Mouse (Mus musculus) megakaryocyte progenitor cell, adult 5-6 weeks (primary cell): ENCODE data around the gene Sidt2. TPM values are rescaled to one million over a fixed set of nuclear protein-coding genes. Genes with fewer than 3 reads are reported as not detected.
A peak's percentile ranks its signal among the peaks of the same experiment; 100 is the strongest.

Source experiments
- ATAC-seq: replicated peaks from 2 replicates; pipeline ENCODE4 v1.8.0; 2016; ENCODE audit warnings: mild to moderate bottlenecking, moderate TSS enrichment, inconsistent platforms; ENCODE audit not compliant: poor library complexity
- total RNA-seq, 2 experiments: library from RNA; stranded (forward) in 1 of 2; stranded (reverse) in 1 of 2; fragments of 157-497, 149-512 nt in 1 of 2; fragments of 200-1000 nt in 1 of 2; gene quantifications; 2 replicates each; pipeline versions ENCODE4 v1.2.3 to v1.2.4; 2015 to 2017

Sidt2 gene
- total RNA-seq, 2 experiments from 2014 or later: 21.9 to 32.7 TPM

DNA sequence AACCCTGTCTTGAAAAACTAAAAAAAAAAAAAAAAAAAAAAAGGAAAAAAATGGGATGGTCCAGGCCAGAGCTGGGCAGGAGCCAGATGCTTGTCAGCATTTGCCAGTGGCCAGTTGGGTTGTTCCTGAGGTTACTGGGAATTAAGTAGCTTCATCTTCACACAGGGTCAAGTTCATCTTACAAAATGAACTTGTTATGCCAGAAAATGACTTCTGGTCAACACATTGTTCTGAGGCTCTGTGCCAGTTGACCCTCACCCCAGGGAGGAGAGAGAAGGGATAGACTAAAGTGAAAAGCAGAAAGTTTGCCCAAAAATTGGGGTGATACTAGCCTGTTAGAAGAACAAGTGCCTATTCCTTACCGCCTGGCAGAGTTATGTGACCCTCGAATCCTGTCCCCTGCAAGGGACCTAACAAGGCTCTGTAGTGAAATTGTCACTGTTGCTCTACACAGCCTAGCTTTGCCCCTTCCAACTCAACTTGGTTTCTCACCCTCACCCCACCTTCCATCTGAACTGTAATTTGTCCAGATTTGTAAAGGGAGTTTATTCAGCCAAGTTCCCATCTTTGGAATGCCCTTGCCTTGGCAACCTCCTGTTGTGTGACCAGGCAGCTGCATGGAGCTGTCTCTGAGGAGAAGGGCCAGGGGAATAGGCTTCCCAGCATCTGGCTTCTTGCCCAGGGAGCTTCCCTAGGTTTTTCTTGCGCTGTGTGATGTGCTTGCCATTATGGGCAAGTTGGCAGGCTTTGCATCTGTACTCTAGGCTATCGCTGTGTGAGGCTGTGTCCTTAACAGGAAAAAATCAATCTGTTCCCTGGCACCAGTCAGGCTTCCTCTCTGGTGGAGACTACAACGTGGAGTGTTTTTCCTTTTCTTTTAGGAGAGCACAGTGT lies 37.8 kb downstream of the Sidt2 start:
- no peak for ATAC-seq

DNA sequence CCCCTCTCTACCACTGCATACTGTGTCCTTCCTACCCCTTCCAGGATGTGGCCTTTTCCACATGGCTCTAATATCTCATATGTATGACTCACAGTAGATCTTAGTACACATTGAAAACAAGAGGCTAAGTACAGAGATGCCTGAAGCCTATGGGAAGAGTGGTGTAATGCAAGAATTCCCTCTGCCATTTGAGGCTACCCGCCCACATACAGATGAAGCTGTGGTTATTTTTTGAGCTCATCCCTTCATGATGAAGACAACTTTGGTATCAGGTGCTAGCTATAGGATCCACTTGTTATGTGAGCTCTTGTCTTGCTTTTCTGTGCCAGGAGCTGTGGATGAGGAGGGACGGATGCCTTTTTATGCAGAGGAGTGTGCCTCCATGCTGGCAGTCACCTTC lies 39.4 kb downstream of the Sidt2 start:
- no peak for ATAC-seq

DNA sequence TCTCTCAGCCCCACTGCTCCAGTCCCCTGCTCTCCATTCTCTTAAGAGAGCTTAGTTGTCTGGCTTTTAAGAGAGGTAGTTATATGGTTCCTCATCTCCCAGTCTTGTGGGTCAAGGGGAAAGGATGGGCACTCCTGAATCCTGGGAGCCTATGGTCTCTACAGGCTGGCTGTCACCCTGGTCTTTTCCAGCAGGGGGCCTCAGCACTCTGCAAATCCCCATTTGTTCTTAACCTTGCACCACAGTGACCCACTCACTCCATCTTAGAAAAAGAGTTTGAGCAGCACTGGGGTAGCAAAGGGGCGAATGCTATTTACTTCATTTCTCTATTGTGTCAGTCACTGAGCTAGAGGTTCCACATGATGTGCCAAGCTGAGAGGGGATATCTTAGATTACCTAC lies 43.4 kb downstream of the Sidt2 start:
- peak; percentile 78 for ATAC-seq

DNA sequence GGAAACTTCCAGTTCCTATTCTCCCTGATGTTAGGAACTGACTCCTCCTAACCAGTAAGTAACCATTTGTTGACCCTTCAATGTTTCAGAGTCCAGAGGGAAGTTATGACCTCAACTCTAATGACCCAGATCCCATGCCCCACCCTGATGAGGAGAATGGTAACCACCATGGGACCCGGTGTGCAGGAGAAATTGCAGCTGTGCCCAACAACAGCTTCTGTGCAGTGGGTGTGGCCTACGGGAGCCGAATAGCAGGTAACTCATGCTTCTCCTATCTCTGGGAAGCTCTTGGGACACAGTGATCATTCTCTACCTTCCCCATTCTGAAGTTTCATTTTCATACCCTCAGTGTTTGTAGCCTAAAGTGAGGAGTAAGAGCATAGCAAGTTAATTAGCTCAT lies 44.1 kb downstream of the Sidt2 start:
- no peak for ATAC-seq

DNA sequence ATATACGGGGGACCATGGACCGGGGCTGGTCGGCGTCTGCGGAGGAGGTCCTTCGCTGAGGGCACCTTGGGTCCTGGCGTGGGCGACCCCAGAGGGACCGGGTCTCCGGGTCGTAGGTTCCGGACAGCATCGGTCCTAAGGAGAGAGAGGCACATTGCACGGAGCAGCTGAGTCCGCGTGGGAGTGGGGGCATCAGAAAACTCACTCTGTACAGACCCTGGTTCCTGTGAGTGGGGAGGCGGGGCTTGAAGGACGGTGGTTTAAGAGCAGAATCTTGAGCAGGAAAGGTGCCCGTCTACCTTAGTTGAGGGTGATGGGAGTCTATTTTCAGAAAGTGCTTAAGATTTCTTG lies 48.0 kb downstream of the Sidt2 start:
- 0 out of 2 replicates have a peak, but pooled peaks have one; percentile 19 for ATAC-seq

DNA sequence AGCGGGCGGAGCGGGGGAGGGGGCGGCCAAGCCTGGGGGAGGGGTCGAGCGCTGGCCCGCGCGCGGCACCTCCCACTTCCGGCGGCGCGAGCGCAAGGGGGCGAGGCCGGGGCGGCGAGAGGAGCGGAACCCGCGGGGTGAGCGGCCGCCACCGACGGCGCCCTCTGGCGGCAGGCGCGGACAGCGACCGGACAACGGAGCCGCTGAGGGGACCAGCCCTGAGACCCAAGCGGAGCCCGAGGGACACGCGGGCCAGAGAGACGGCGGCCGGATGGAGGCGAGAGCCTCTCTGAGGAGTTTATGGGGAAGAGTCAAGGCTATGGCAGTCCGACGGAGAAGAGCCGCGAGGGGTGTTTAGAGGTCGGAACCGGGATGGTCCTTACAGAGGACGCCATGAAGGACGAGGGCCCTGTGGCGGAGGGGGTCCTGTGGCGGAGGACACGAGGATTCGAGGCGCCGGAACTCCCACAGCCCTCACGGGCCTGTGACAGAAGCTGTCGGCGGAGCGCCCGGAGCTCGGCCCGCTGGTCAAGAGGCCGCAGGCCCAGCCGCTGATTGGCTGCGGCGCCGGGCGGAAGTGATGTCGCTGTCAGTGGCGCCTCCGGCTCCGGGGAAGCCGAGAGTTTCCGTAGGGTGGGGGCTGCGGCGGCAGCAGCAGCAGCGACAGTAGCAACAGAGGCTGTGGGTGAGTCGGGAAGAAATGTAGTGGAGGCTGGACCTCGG lies 48.5 kb downstream of the Sidt2 start, which contains the start of the genes Pcsk7 and Rnf214:
Gene Pcsk7 (plus strand): TSS at position 143 of the 723 bp plus-strand sequence.
Gene Rnf214 (minus strand): TSS at position 557 of the 723 bp plus-strand sequence.
- ATAC-seq: peak; percentile 89

DNA sequence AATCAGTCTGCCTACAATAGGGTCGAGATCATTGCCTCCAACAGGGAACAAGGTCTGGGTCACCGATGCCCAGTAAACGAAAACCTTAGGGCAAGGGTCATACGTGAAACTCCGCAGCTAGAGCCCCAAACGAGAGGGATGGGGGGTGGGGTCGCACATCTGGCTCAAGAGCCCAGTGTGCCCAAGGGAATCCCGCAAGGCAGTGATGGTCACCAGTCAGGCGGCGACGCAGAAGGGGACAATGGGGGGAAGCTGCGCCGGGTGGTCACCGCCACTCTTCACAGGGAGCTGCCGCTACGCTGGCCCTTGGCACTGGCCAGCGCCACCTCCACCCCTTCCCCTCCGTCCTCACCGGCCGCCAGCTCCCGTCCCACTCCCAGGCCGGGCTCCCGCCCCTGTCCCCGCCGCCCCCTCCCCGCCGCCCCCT lies 49.2 kb downstream of the Sidt2 start:
- ATAC-seq: no peak

DNA sequence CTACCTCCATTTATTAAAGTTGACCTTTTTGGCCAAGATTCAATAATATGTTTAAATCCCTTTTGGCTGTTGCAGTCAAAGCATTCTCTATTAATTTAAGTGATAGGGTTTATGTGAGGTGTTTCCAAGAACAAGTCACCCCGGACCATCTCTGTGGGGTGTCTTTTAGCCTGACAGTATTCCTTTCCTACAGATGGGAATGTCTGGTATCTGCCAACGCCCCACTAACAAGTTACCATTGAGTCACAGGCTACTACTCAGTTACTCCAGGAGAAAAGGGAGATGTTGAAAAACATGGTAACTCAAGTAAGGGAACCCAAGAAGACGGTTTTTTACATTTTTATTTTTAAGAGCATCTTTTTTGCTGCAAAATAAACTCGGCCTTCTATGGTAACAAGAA lies 49.9 kb downstream of the Sidt2 start:
- no peak for ATAC-seq

DNA sequence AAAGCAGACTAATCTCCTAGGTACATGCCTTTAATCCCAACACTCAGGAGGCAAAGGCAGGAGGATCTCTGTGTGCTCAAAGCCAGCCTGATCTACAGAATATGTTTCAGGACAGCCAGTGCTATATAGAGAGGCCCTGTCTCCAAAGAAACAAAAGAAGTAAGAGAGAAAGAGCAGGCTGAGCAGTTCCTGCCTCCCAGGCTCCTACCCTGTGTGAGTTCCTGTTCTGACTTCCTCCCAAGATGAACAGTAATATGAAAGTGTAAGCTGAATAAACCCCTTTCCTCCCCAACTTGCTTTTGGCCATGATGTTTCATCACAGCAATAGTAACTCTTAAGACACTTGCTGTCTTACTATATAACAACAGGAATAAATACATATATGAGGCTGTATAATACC lies 61.4 kb downstream of the Sidt2 start:
- ATAC-seq: peak; percentile 44; the same call in 1 of the 2 replicates

Other genes with a start within 250 kb of the Sidt2 start
- gene Cep164, start 126.6 kb downstream of the Sidt2 start, total RNA-seq (2015): 9.7 and 15.5 TPM in 2 replicates
- 16.2 and 19.8 TPM in 2 replicates for gene Cep164, start 126.6 kb downstream of the Sidt2 start, total RNA-seq (2017)
- gene Bace1, start 116.7 kb downstream of the Sidt2 start, total RNA-seq (2015): 29.5 and 31.0 TPM in 2 replicates
- gene Bace1, start 116.7 kb downstream of the Sidt2 start, total RNA-seq (2017): 33.4 and 44.1 TPM in 2 replicates
- 8.5 and 9.6 TPM in 2 replicates for gene Pcsk7, start 48.8 kb downstream of the Sidt2 start, total RNA-seq (2015)
- gene Pcsk7, start 48.8 kb downstream of the Sidt2 start, total RNA-seq (2017): 11.2 and 14.4 TPM in 2 replicates
- 20.3 and 21.2 TPM in 2 replicates for gene Rnf214, start 48.3 kb downstream of the Sidt2 start, total RNA-seq (2015)
- 26.5 and 27.4 TPM in 2 replicates for gene Rnf214, start 48.3 kb downstream of the Sidt2 start, total RNA-seq (2017)
- 0.10 TPM in 2 replicates for gene Tagln, start 19.2 kb downstream of the Sidt2 start, total RNA-seq (2015)
- not detected in 2 replicates for gene Tagln, start 19.2 kb downstream of the Sidt2 start, total RNA-seq (2017)
- gene Pafah1b2, start 57.4 kb upstream of the Sidt2 start, total RNA-seq (2015): 50.8 and 60.9 TPM in 2 replicates
- 111 and 112 TPM in 2 replicates for gene Pafah1b2, start 57.4 kb upstream of the Sidt2 start, total RNA-seq (2017)
- gene Sik3, start 57.6 kb upstream of the Sidt2 start, total RNA-seq (2015): 24.3 and 26.8 TPM in 2 replicates
- gene Sik3, start 57.6 kb upstream of the Sidt2 start, total RNA-seq (2017): 13.3 and 15.2 TPM in 2 replicates